Mouse (Mus musculus): ENCODE measurements around the gene Gpr137c. TPM values are rescaled to one million over a fixed set of nuclear protein-coding genes. Genes with fewer than 3 reads are reported as not detected.

The Gpr137c gene
- polyA plus RNA-seq, 1 experiment from 2014 or later = 0.90 TPM

- no peak for DNase-seq (ENCODE audit: low spot score)
Measured at GRCm38 (mm10) chr14:45282066-45282465, 62.5 kb downstream of the Gpr137c start.

GRCm38 (mm10) chr14:45291608-45292007 lies 72.1 kb downstream of the Gpr137c start:
- DNase-seq (ENCODE audit: low spot score) = no peak

GRCm38 (mm10) chr14:45303939-45304338 lies 84.4 kb downstream of the Gpr137c start:
- no peak for DNase-seq (ENCODE audit: low spot score)

- no peak for DNase-seq (ENCODE audit: low spot score)
Measured at GRCm38 (mm10) chr14:45304389-45304788, 84.9 kb downstream of the Gpr137c start.

GRCm38 (mm10) chr14:45305852-45306251 lies 86.3 kb downstream of the Gpr137c start:
- no peak for DNase-seq (ENCODE audit: low spot score)

- no peak for DNase-seq (ENCODE audit: low spot score)
Measured at GRCm38 (mm10) chr14:45307630-45308328, 88.3 kb downstream of the Gpr137c start.

GRCm38 (mm10) chr14:45309646-45310045 lies 90.1 kb downstream of the Gpr137c start:
- DNase-seq (ENCODE audit: low spot score) = no peak

GRCm38 (mm10) chr14:45310101-45310500 lies 90.6 kb downstream of the Gpr137c start:
- no peak for DNase-seq (ENCODE audit: low spot score)

GRCm38 (mm10) chr14:45316927-45317326 lies 97.4 kb downstream of the Gpr137c start:
- DNase-seq (ENCODE audit: low spot score) = no peak

- DNase-seq (ENCODE audit: low spot score) = peak; percentile 42
Measured at GRCm38 (mm10) chr14:45317921-45318411, 98.4 kb downstream of the Gpr137c start.

GRCm38 (mm10) chr14:45318426-45319236 lies 99.1 kb downstream of the Gpr137c start, which contains the start of gene Ero1l:
Ero1l (minus strand) TSS chr14:45318771.
- peak; percentile 81 for DNase-seq (ENCODE audit: low spot score)

GRCm38 (mm10) chr14:45319237-45319610 lies 99.7 kb downstream of the Gpr137c start:
- no peak for DNase-seq (ENCODE audit: low spot score)

- DNase-seq (ENCODE audit: low spot score) = no peak
Measured at GRCm38 (mm10) chr14:45320111-45320510, 100.6 kb downstream of the Gpr137c start.

GRCm38 (mm10) chr14:45321067-45321466 lies 101.5 kb downstream of the Gpr137c start:
- DNase-seq (ENCODE audit: low spot score) = no peak

- DNase-seq (ENCODE audit: low spot score) = no peak
Measured at GRCm38 (mm10) chr14:45321622-45322021, 102.1 kb downstream of the Gpr137c start.

GRCm38 (mm10) chr14:45322450-45322849 lies 102.9 kb downstream of the Gpr137c start:
- DNase-seq (ENCODE audit: low spot score) = no peak

GRCm38 (mm10) chr14:45323320-45323719 lies 103.8 kb downstream of the Gpr137c start:
- DNase-seq (ENCODE audit: low spot score) = no peak

- no peak for DNase-seq (ENCODE audit: low spot score)
Measured at GRCm38 (mm10) chr14:45325471-45325870, 106.0 kb downstream of the Gpr137c start.

GRCm38 (mm10) chr14:45328072-45328713 lies 108.7 kb downstream of the Gpr137c start:
- peak; percentile 71 for DNase-seq (ENCODE audit: low spot score)

GRCm38 (mm10) chr14:45329018-45329588 lies 109.6 kb downstream of the Gpr137c start:
- DNase-seq (ENCODE audit: low spot score) = no peak

- DNase-seq (ENCODE audit: low spot score) = peak; percentile 95
Measured at GRCm38 (mm10) chr14:45329589-45330181, 110.2 kb downstream of the Gpr137c start, which contains the start of gene Psmc6. Psmc6 (plus strand) TSS chr14:45329788.

Data from thymus, postnatal 0 days (tissue).